Mouse (Mus musculus) forebrain, embryonic 14.5 days (tissue): ENCODE results near the gene Bahcc1. TPM values are rescaled to one million over a fixed set of nuclear protein-coding genes. Genes with fewer than 3 reads are reported as not detected.
A peak's percentile ranks its signal among the peaks of the same experiment; 100 is the strongest.

Experiments used
- ATAC-seq: fragments of 200-750 bp; cut with Nextera tagmentation; 2 replicates; pipeline ENCODE4 v1.8.0; 2017; ENCODE audit warnings: mild to moderate bottlenecking, moderate library complexity
- DNase-seq: peaks from one replicate; pipeline ENCODE4 v3.0.0-alpha.2; 2015; ENCODE audit warnings: low spot score
- H3K27ac ChIP-seq: fragments of 300-500 bp; sonication (generic); 2 replicates; pipeline ENCODE4 v1.5.1; 2014; ENCODE audit warnings: low read depth, mild to moderate bottlenecking, control low read depth, low read length, moderate library complexity
- H3K27me3 ChIP-seq: fragments of 300-500 bp; sonication (generic); replicated peaks from 2 replicates; pipeline ENCODE4 v1.6.1; 2014; ENCODE audit warnings: low read length, control low read depth, mixed read lengths; ENCODE audit not compliant: control insufficient read depth, insufficient read depth
- H3K36me3 ChIP-seq: fragments of 300-500 bp; sonication (generic); 2 replicates; pipeline ENCODE4 v1.6.1; 2014; ENCODE audit warnings: low read length, control low read depth; ENCODE audit not compliant: control insufficient read depth, insufficient read depth
- H3K4me1 ChIP-seq: fragments of 300-500 bp; sonication (generic); 2 replicates; pipeline ENCODE4 v1.6.1; 2014; ENCODE audit warnings: antibody characterized with exemption, low read length, control low read depth; ENCODE audit not compliant: control insufficient read depth, insufficient read depth
- H3K4me2 ChIP-seq: fragments of 300-500 bp; sonication (generic); 2 replicates; pipeline ENCODE4 v1.6.1; 2014; ENCODE audit warnings: mild to moderate bottlenecking, control low read depth, low read length
- H3K4me3 ChIP-seq: fragments of 300-500 bp; sonication (generic); 2 replicates; pipeline ENCODE4 v1.5.1; 2014; ENCODE audit warnings: low read depth, low read length, control low read depth
- H3K9ac ChIP-seq: fragments of 300-500 bp; sonication (generic); 2 replicates; pipeline ENCODE4 v1.6.1; 2014; ENCODE audit warnings: mild to moderate bottlenecking, low read length, control low read depth, moderate library complexity
- H3K9me3 ChIP-seq: fragments of 300-500 bp; sonication (generic); replicated peaks from 2 replicates; pipeline ENCODE4 v1.6.1; 2016; ENCODE audit warnings: low read length, control low read depth, mixed read lengths; ENCODE audit not compliant: control insufficient read depth
- WGBS: fragments of 180-500 bp; shearing (Covaris S2); extraction: QIAGEN DNeasy Blood & Tissue Kit; methylation state at CpG from one replicate; pipeline ENCODE4 v1.1.7; 2014; 5-methylcytosine and 5-hydroxymethylcytosine counted together
- polyA plus RNA-seq: library from polyadenylated mRNA; unstranded; fragments of >200 nt; fragmentation: Nextera tagmentation; extraction: Ambion mirVana; gene quantifications from 2 replicates; pipeline ENCODE4 v1.2.1, GENCODE M21; 2014

The Bahcc1 gene
- polyA plus RNA-seq, 1 experiment from 2014 or later = 12.6 TPM

DNA sequence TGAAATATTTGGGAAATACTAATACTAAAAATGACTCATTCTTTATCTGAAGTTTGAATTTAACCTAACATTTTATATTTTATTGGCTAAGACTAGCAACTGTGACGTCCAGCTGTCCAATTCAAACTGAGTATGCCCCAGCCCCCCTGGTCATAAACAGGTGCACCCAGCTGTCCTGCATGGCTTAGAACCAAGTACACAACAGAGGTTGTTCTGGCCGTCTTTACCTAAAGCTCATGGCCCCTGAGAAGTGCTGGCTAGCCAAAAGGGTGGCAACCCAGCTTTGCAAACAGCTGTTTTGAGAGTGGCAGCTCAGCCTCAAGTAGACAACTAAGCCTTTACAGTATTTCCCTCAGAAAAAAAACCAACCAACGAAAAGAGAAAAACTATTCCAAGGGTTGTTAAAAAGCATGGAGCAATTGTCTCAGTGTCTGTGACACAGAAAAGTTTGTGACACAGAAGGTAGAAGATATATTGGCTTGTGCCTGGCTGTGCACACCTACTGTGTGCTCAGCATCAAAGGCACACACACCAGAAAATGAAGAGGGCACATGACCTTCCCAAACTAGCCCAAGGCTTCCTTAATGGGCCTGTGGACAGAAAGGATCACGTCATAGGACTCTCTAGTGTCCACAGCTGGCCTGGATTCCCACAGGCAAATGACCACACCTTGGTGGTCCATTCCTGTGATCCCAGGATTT lies 65.8 kb downstream of the Bahcc1 start:
- Histone ChIP-seq H3K4me1 (peaks cover 15% of the 10 kb centered on the region; the same call in 1 of the 2 replicates), H3K27ac (no peak overlapping the region), H3K4me3 (no peak overlapping the region), H3K9ac (no peak overlapping the region), H3K36me3 (no peaks in the 10 kb centered on the region), H3K9me3 (no peaks in the 10 kb centered on the region), H3K27me3 (no peaks in the 10 kb centered on the region), H3K4me2 (no peak overlapping the region)
- DNase-seq (no peak), ATAC-seq (no peak)
- WGBS = 86% methylated on average over 4 of the region's 4 CpGs

DNA sequence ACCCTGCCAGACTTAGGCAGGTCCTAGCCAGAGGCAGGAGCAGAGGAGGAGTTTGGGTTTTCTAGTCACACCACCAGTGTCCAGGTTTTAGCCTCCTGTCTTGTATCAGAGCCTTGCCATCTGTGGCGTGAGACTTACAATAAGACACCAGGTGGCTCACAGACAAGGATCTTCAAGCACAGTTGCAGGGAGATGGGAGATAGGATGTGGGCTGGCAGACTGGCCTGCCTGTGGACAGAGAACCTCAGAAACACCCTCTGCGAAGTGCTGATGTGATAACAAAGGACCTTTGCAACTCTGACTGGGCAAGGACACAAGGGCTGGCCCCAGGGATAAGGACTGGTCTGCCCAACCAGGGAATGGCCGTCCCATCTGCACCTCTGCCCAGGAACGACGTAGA lies 66.7 kb downstream of the Bahcc1 start:
- no peaks in the 10 kb centered on the region for H3K36me3 ChIP-seq
- 0 out of 2 replicates have a peak, but pooled peaks cover 4% of the 10 kb centered on the region for H3K27me3 ChIP-seq
- DNase-seq (no peak), ATAC-seq (no peak)
- H3K9ac ChIP-seq = no peak overlapping the region
- 54% methylated on average over 5 of the region's 5 CpGs for WGBS
- no peak overlapping the region for H3K4me2 ChIP-seq
- no peak overlapping the region for H3K4me3 ChIP-seq
- peaks cover 14% of the 10 kb centered on the region for H3K4me1 ChIP-seq
- no peaks in the 10 kb centered on the region for H3K9me3 ChIP-seq
- H3K27ac ChIP-seq = peak overlapping the region; percentile 39; the same call in 1 of the 2 replicates

DNA sequence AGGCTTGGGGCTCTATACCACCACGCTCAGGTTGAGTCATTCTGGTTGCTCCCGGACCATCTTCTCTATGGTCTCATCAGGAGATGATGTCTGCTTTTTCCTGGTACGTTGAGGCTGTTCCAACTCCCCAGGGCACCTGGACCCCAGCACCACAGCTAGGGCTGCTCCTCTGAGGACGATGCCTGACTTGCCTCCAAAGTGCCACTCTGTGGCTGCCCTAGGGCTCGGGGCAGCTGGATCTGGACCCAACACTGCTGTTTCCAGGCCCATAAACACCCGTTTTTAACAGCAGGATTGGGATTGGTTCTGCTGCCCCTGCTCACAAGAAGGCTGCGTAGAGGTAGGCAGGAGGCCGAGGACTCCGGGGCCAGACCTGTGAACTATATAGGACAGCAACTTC lies 70.4 kb downstream of the Bahcc1 start:
- 0 out of 2 replicates have a peak, but pooled peaks cover 4% of the 10 kb centered on the region for H3K27me3 ChIP-seq
- no peaks in the 10 kb centered on the region for H3K36me3 ChIP-seq
- DNase-seq (no peak), ATAC-seq (no peak)
- H3K4me3 ChIP-seq = no peak overlapping the region
- H3K9me3 ChIP-seq = no peaks in the 10 kb centered on the region
- H3K4me1 ChIP-seq = peaks cover 26% of the 10 kb centered on the region
- H3K4me2 ChIP-seq = no peak overlapping the region
- H3K27ac ChIP-seq = peak overlapping the region; percentile 27; the same call in 1 of the 2 replicates
- H3K9ac ChIP-seq = no peak overlapping the region
- 80% methylated on average over 9 of the region's 9 CpGs for WGBS

DNA sequence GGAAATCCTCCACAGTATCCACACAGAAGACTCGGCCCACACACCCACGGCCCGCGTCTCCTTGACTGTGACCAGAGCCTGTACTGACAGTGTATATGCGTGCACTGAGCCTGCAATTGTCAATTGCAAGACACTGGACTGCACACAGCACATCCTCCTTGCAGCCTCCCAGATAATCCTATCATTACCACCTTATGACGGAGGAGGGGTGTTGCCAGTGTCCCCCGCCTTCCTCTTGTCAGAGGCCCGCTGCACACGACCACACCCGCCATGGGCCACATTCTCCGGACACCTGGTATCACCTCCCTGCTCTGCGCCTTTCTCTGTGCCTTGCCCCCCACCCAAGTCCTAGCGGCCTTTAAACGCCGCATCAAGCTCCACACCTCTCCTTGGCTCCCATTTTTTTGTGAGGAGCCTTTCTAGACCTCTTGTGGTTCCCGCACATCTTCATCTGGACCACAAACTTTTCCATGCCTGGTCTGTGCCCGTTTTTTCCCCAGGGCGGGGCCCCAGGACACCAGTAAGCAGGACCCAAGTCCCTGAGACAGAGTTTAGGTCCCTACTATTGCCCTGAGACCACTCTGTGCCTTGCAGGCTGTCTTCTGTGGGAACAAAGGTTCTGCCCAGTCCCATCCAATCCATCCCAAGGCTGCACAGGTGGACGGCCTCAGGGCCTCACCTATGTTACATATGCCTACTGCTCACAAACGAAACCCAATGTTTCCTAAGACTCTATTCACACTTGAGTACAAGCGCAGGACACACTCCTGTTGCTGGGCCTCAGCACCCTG lies 71.0 kb downstream of the Bahcc1 start:
- DNase-seq = no peak
- Histone ChIP-seq H3K4me2 (peak overlapping the region; percentile 56; the same call in 1 of the 2 replicates), H3K27me3 (0 out of 2 replicates have a peak, but pooled peaks cover 4% of the 10 kb centered on the region), H3K36me3 (no peaks in the 10 kb centered on the region), H3K9ac (no peak overlapping the region), H3K4me3 (no peak overlapping the region), H3K4me1 (peaks cover 26% of the 10 kb centered on the region), H3K9me3 (no peaks in the 10 kb centered on the region), H3K27ac (no peak overlapping the region)
- 92% methylated on average over 21 of the region's 21 CpGs for WGBS
- ATAC-seq = no peak

DNA sequence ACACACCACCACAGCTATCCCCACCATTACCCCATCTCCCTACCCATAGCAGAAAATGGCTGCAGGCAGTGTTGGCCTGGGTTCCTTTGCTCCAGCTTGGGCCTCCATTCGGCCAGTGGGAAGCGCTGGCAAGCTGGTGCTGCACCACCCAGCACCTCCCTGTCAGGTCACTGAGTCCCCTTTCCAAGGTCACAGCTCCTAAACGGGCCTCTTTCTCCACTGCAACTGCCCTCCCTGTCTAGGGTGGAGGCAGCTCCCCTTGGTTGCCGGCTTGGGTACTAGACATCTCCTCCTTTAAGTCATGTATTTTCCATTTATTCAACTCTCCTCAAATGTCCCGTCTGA lies 71.6 kb downstream of the Bahcc1 start:
- Histone ChIP-seq H3K27ac (peak overlapping the region; percentile 65; the same call in 1 of the 2 replicates), H3K4me2 (peak overlapping the region; percentile 56), H3K4me1 (peaks cover 26% of the 10 kb centered on the region), H3K9ac (peak overlapping the region; percentile 58), H3K4me3 (no peak overlapping the region), H3K9me3 (no peaks in the 10 kb centered on the region), H3K36me3 (no peaks in the 10 kb centered on the region), H3K27me3 (0 out of 2 replicates have a peak, but pooled peaks cover 4% of the 10 kb centered on the region)
- no peak for ATAC-seq
- DNase-seq = no peak
- WGBS = 52% methylated on average over 5 of the region's 5 CpGs

DNA sequence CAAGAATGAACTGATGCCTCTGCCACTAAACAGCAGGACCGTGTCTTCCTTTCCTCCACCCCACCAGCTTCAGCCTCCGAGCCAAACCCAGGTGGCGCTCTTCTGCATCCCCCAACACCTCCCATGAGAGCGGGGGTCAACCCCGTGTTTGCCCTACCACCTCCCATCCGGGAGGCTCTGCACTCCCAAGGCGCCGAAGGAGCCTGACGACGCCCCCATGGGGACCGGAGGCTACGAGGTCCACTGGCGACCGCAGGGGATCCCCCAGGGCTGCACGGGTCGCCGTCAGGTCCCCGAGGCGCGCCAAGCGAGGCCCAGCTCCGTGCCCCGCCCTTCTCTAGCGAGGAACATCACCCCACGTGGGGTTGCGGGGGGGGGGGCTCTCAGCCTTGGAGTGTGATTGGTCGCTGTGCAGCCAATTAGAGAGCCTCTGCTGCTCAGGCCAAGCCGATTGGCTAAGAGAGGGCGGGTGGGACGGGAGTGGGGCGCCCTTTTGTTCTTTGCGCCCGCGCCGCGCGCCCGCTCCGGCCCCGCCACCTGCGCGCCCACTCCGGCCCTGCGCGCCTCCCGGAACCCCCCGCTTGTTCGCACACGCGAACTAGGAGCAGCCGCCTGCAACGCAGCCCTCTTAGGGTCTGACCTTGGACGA lies 72.3 kb downstream of the Bahcc1 start:
- H3K4me1 ChIP-seq = peaks cover 24% of the 10 kb centered on the region
- peak; percentile 98 for DNase-seq
- WGBS = under 1% methylated on average over 49 of the region's 53 CpGs

DNA sequence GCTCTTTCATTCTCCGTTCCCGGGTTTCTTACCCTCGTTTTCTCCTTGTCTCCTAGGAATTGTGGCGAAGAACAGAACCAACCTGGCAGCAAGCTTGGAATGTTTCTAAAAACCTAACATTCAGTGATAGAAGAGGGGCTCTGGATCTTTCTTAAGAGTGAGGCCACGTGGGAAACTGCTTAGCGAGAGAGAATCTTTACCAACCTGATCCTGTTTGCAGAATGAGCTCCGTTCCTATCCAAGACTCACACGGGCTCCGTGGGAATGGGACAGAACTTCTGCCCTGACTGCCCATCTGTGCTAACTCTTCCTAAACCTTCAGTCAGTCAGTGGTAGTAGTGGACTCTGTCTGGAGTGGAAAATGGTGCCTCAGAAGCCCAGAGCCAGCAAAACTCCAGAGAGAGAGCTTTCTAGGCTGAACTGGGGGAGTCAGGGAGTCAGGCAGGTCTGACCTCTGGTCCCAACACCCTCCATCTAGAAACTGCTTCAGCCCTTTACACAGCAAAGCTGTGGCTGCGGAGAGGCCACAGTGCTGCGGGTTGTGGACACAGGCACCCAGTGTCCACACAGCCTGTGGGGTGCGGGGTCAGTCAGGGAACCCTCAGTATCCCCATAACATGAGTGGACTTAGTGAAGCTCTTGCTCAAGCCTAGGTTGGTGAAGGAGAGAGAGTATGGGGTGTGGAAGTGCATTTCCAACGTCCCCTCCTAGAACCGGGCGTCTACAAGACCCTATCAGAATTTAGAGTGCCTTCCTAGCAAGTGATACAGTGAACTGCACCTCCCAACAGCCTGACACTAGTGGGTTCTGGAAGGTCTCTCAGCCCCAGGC lies 73.0 kb downstream of the Bahcc1 start:
- peak overlapping the region; percentile 35 for H3K4me3 ChIP-seq
- ATAC-seq (no peak), DNase-seq (no peak)
- peak overlapping the region; percentile 56 for H3K4me2 ChIP-seq
- H3K27ac ChIP-seq = peak overlapping the region; percentile 81
- no peaks in the 10 kb centered on the region for H3K9me3 ChIP-seq
- H3K9ac ChIP-seq = peak overlapping the region; percentile 58
- peaks cover 24% of the 10 kb centered on the region for H3K4me1 ChIP-seq
- H3K27me3 ChIP-seq = 0 out of 2 replicates have a peak, but pooled peaks cover 4% of the 10 kb centered on the region
- 25% methylated on average over 15 of the region's 15 CpGs for WGBS
- H3K36me3 ChIP-seq = no peaks in the 10 kb centered on the region

More for the DNA sequence above, 72.3 kb downstream of the Bahcc1 start:
- Histone ChIP-seq H3K9ac (peak overlapping the region; percentile 58), H3K4me2 (peak overlapping the region; percentile 56), H3K4me3 (peak overlapping the region; percentile 35), H3K27me3 (0 out of 2 replicates have a peak, but pooled peaks cover 4% of the 10 kb centered on the region), H3K36me3 (no peaks in the 10 kb centered on the region), H3K9me3 (no peaks in the 10 kb centered on the region), H3K27ac (peak overlapping the region; percentile 81)
- peak; percentile 95 for ATAC-seq
